Mouse (Mus musculus) B cell, adult 2 months (primary cell): ENCODE results near the gene Edaradd.
"Not testable (repeated sequence)": the region's sequence is repeated elsewhere in the genome, so short reads cannot be mapped to it uniquely, and the experiment has no call there.

ENCODE experiments used
- DNase-seq, 2 experiments: peaks; one replicate each; pipeline ENCODE4 v3.0.0; 2022

Gene Edaradd

GRCm38 (mm10) chr13:12511189-12511965 is 8.9 kb downstream of the Edaradd start:
- peak; percentile 43 to 53 for DNase-seq

- DNase-seq, result no peak
Measured at GRCm38 (mm10) chr13:12510032-12510431, 10.2 kb downstream of the Edaradd start.

- DNase-seq, result peak in 1 of 2 experiments; percentile 16
Measured at GRCm38 (mm10) chr13:12507426-12507825, 12.8 kb downstream of the Edaradd start.

- no peak for DNase-seq
Measured at GRCm38 (mm10) chr13:12505359-12505758, 14.9 kb downstream of the Edaradd start.

GRCm38 (mm10) chr13:12503238-12503751 is 16.9 kb downstream of the Edaradd start:
- peak; percentile 50 to 57 for DNase-seq

- DNase-seq, result peak in 1 of 2 experiments; percentile 15
Measured at GRCm38 (mm10) chr13:12502665-12503237, 17.5 kb downstream of the Edaradd start.

GRCm38 (mm10) chr13:12499107-12499506 is 21.1 kb downstream of the Edaradd start:
- no peak for DNase-seq

- no peak for DNase-seq
Measured at GRCm38 (mm10) chr13:12497809-12498208, 22.4 kb downstream of the Edaradd start.

- no peak for DNase-seq
Measured at GRCm38 (mm10) chr13:12494750-12495149, 25.5 kb downstream of the Edaradd start.

GRCm38 (mm10) chr13:12492515-12492914 is 27.7 kb downstream of the Edaradd start:
- DNase-seq, result no peak

- no peak for DNase-seq
Measured at GRCm38 (mm10) chr13:12485640-12486039, 34.6 kb downstream of the Edaradd start.

GRCm38 (mm10) chr13:12485197-12485596 is 35.0 kb downstream of the Edaradd start:
- no peak for DNase-seq

GRCm38 (mm10) chr13:12479802-12480201 is 40.4 kb downstream of the Edaradd start:
- no peak for DNase-seq

- no peak for DNase-seq
Measured at GRCm38 (mm10) chr13:12478301-12478700, 41.9 kb downstream of the Edaradd start.

- DNase-seq, result no peak
Measured at GRCm38 (mm10) chr13:12476886-12477285, 43.4 kb downstream of the Edaradd start.

GRCm38 (mm10) chr13:12475239-12475638 is 45.0 kb downstream of the Edaradd start:
- DNase-seq, result peak in 1 of 2 experiments; percentile 11

- DNase-seq, result peak; percentile 90 to 92
Measured at GRCm38 (mm10) chr13:12473724-12474378, 46.4 kb downstream of the Edaradd start.

GRCm38 (mm10) chr13:12468488-12468887 is 51.8 kb downstream of the Edaradd start:
- peak; percentile 59 to 69 for DNase-seq

- no peak for DNase-seq
Measured at GRCm38 (mm10) chr13:12464844-12465243, 55.4 kb downstream of the Edaradd start, which contains the start of gene Lgals8. TSS of gene Lgals8 (minus strand) at chr13:12464944.

- DNase-seq, result not testable (repeated sequence)
Measured at GRCm38 (mm10) chr13:12464159-12464558, 56.1 kb downstream of the Edaradd start.

- DNase-seq, result no peak
Measured at GRCm38 (mm10) chr13:12462623-12463022, 57.6 kb downstream of the Edaradd start.

GRCm38 (mm10) chr13:12461730-12462119 is 58.5 kb downstream of the Edaradd start:
- no peak for DNase-seq
